In genomic region chr8:61249511-61249910, GRCm38 (mm10) we compare ENCODE assay signal across 27 mouse cellular contexts. TPM values are rescaled to one million over a fixed set of nuclear protein-coding genes. Genes with fewer than 3 reads are reported as not detected.
DNase-seq lines count a peak whose midpoint lies in the region; ATAC-seq and TF ChIP-seq lines count a peak whose summit lies in the region.
"Had no signal": no experiment of that assay in that cellular context is flagged by ENCODE, and none has a peak within 500 bp of the region (broad histone marks: within the 10 kb centered on the region; RNA-seq: fewer than 3 reads in every experiment).

No protein-coding gene starts in this region.

- no peak overlapping the region for H3K9ac ChIP-seq in lung, embryonic 14.5 days
- H3K9ac ChIP-seq: embryonic facial prominence, embryonic 13.5 days; embryonic facial prominence, embryonic 15.5 days; forebrain, embryonic 12.5 days had no signal

- no peak for TF ChIP-seq CTCF in lung, embryonic 14.5 days (IDR thresholded peaks at IDR 0.05; ENCODE audit: low read depth)

- no peak for DNase-seq in lung, embryonic 14.5 days
- DNase-seq in lung, postnatal 25 days (ENCODE audit: low spot score), result no peak
- peak; percentile 48 for DNase-seq in brain, adult 2 months (ENCODE audit: low read depth, low spot score)
- DNase-seq in telencephalon, adult 2 months (ENCODE audit: low read depth, low spot score), result peak; percentile 59
- no peak for DNase-seq in gastrocnemius, postnatal 14 days
- DNase-seq: adrenal gland, adult 8-10 months; adrenal gland, postnatal 14 days; adrenal gland, postnatal 36 days; cerebellum, adult 11 months; cerebellum, adult 18-20 months; cerebellum, adult 8-10 months; cerebellum, adult 9-11 months; cerebellum, postnatal 14 days; cerebellum, postnatal 36 days; embryo, embryonic 11 days had no signal

- peaks cover 11% of the 10 kb centered on the region for H3K9me3 ChIP-seq in lung, embryonic 14.5 days (ENCODE audit: low read depth, low read length)

- H3K4me3 ChIP-seq in lung, embryonic 14.5 days (ENCODE audit: low read depth, low read length), result no peak overlapping the region
- H3K4me3 ChIP-seq: embryonic facial prominence, embryonic 13.5 days; embryonic facial prominence, embryonic 15.5 days; erythroblast, embryonic 14.5 days; forebrain, embryonic 10.5 days; forebrain, embryonic 12.5 days had no signal

- H3K27me3 ChIP-seq in lung, embryonic 14.5 days (ENCODE audit: insufficient read depth, low read length), result no peaks in the 10 kb centered on the region
- H3K27me3 ChIP-seq: CH12.LX; embryonic facial prominence, embryonic 13.5 days; embryonic facial prominence, embryonic 15.5 days; forebrain, embryonic 12.5 days; Patski had no signal

- H3K4me2 ChIP-seq in lung, embryonic 14.5 days, result no peak overlapping the region
- H3K4me2 ChIP-seq: embryonic facial prominence, embryonic 13.5 days; embryonic facial prominence, embryonic 15.5 days; forebrain, embryonic 12.5 days had no signal

- no peaks in the 10 kb centered on the region for H3K4me1 ChIP-seq in lung, embryonic 14.5 days (ENCODE audit: insufficient read depth)
- H3K4me1 ChIP-seq: embryonic facial prominence, embryonic 15.5 days had no signal

- H3K36me3 ChIP-seq in lung, embryonic 14.5 days (ENCODE audit: insufficient read depth), result peaks cover 8% of the 10 kb centered on the region; the same call in 1 of the 2 replicates
- H3K36me3 ChIP-seq: G1E had no signal

- intact Hi-C loops in gastrocnemius, postnatal 14 days (cut with DNase I; ENCODE audit: low total_unique reads), result no loop called here

- 87% methylated on average over 4 of the region's 4 CpGs for WGBS in lung, embryonic 14.5 days

- 0 out of 2 replicates have a peak overlapping the region, but pooled peaks have one; percentile 3 for H3K27ac ChIP-seq in lung, embryonic 14.5 days (ENCODE audit: low read depth)
- H3K27ac ChIP-seq: embryonic facial prominence, embryonic 13.5 days; embryonic facial prominence, embryonic 15.5 days; forebrain, embryonic 12.5 days had no signal

- ATAC-seq in lung, embryonic 14.5 days (ENCODE audit: insufficient read depth), result no peak
- ATAC-seq: activated CD4-positive, CD25-positive, alpha-beta regulatory T cell, adult 4 months; CD4-positive, CD25-positive, alpha-beta regulatory T cell, adult 4 months; forebrain, embryonic 14.5 days; forebrain, embryonic 16.5 days; Patski had no signal

RNA-seq across cellular contexts. Expression of gene Sh3rf1, which starts 25.8 kb away (rescaled TPM):
- polyA plus RNA-seq in lung, embryonic 14.5 days (2014; fragmentation: Nextera tagmentation; extraction: Ambion mirVana), result 21.2 and 22.5 TPM in 2 replicates
- 1 to 10 TPM; 2.8 to 3.4 TPM for total RNA-seq in gastrocnemius, postnatal 14 days (2021)

Comparison
In these comparisons a context has a peak if more than half of its experiments do, and no peak if none do; other contexts are left out.
1. DNase-seq: peak in brain, adult 2 months (single experiment) and telencephalon, adult 2 months (single experiment); none in lung, embryonic 14.5 days (single experiment), lung, postnatal 25 days (single experiment) and gastrocnemius, postnatal 14 days (single experiment).